Mouse (Mus musculus) urinary bladder, postnatal 4 days (tissue): ENCODE data around the gene Paxbp1.

Experiments
- DNase-seq, 2 experiments: peaks; one replicate each; pipeline ENCODE4 v3.0.0; 2021 to 2022; ENCODE audit warnings: low spot score in 2 of 2

Paxbp1 gene

GRCm38 (mm10) chr16:90996327-90997243 lies 47.8 kb downstream of the Paxbp1 start:
- DNase-seq: no peak

DNA sequence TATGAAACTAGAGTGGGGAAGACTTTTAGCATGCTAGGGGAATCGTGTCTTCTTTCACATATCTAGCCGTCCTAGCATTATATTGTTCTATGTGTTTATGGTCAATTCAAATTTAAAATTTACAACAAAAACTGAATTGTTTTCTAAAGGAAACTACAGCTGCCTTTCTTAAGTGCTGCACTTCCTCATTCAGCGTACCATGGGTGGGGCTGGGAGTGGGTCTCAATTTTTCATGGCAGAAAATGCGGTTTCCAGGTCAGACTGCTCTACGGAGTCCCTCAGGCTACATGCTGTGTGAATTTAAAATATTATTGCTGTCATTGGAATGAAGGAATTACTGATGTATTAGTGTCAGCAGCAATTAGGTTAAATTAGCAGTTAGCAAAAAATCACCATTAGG lies 48.8 kb downstream of the Paxbp1 start:
- no peak for DNase-seq

GRCm38 (mm10) chr16:90995023-90995422 lies 49.3 kb downstream of the Paxbp1 start:
- DNase-seq: no peak

GRCm38 (mm10) chr16:90989162-90989561 lies 55.2 kb downstream of the Paxbp1 start:
- DNase-seq: no peak

GRCm38 (mm10) chr16:90988665-90989064 lies 55.7 kb downstream of the Paxbp1 start:
- no peak for DNase-seq

GRCm38 (mm10) chr16:90988039-90988438 lies 56.3 kb downstream of the Paxbp1 start:
- no peak for DNase-seq

DNA sequence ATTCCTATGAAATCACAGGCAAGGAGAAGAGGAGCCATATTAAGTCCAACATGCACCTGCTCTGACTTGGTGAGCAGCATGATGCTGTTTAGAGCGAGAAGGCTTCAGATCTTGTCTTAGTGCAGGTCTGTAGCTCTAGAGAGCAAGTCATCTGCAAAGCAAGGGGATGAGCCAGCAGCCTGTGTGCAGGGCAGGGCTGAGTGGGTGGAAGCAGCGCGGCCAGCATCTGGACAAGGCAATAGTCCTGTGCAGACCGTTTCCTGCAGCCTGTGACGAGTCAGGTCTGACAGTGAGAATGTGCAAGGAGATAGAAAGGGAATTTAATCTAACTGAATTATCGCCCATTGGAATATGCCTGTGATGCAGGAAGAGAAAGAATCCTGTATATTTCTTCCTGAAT lies 73.3 kb downstream of the Paxbp1 start:
- no peak for DNase-seq

DNA sequence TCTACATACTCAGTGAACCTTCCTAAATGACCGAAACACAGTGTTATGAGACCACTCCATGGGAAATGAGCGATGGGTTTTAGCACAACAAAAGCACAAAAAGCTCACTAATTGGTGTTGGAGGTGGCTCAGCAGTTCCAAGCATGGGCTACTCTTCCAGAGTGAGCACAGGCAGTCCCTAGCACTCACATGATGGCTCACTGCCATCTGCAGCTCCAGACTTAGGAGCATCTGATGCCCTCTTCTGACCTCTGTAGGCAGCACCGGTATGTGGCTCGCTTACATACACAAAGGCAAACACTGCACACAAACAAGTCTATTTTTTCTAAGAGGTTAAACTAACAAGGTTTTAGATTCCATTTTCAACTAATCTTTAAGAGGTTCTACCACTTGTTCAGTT lies 78.1 kb downstream of the Paxbp1 start:
- DNase-seq: no peak

GRCm38 (mm10) chr16:90964302-90964701 lies 80.0 kb downstream of the Paxbp1 start:
- no peak for DNase-seq
